Mouse (Mus musculus): ENCODE data around the gene Nfia.

- TF ChIP-seq CTCF (IDR thresholded peaks at IDR 0.05; ENCODE audit: insufficient read depth, low read length) = no peak
- no peak for TF ChIP-seq POLR2A (IDR thresholded peaks at IDR 0.05; ENCODE audit: borderline replicate concordance, extremely low read depth, low read depth, low read length)
These were observed 13.9 kb upstream of the Nfia start for GRCm38 (mm10) chr4:97758661-97759060.

Measured in lung, adult 2 months (tissue).